Mouse (Mus musculus) spleen, adult 2 months (tissue): ENCODE results near the gene Cdhr4.

Experiments
- CTCF ChIP-seq: fragments of 200-500 bp; IDR thresholded peaks from 2 replicates; pipeline ENCODE4 v1.5.1; 2011; ENCODE audit warnings: mild to moderate bottlenecking, inconsistent platforms; ENCODE audit not compliant: insufficient read depth, insufficient read length, insufficient replicate concordance; ENCODE audit errors: extremely low read depth
- POLR2A ChIP-seq: fragments of 200-500 bp; IDR thresholded peaks from 2 replicates; pipeline ENCODE4 v1.6.1; 2011; ENCODE audit warnings: low read depth, low read length, inconsistent platforms

GRCm38 (mm10) chr9:107993013-107993412 lies 716 bp downstream of the Cdhr4 start:
- no peak for TF ChIP-seq CTCF
- no peak for TF ChIP-seq POLR2A
